Mouse (Mus musculus): ENCODE data around the gene 3830403N18Rik.
"Not testable (repeated sequence)": the region's sequence is repeated elsewhere in the genome, so short reads cannot be mapped to it uniquely, and the experiment has no call there.

Gene 3830403N18Rik

GRCm38 (mm10) chrX:56136336-56136909 lies at the start of gene 3830403N18Rik:
Gene 3830403N18Rik, plus strand, starts transcription at chrX:56136572.
- DNase-seq: not testable (repeated sequence)

- DNase-seq: no peak
These were observed 15.0 kb downstream of the 3830403N18Rik start for GRCm38 (mm10) chrX:56151396-56151795.

GRCm38 (mm10) chrX:56186449-56186848 lies 50.1 kb downstream of the 3830403N18Rik start:
- DNase-seq: not testable (repeated sequence)
